Mouse (Mus musculus) bone marrow macrophage, adult 2 months (primary cell): ENCODE results near the gene Ush2a. TPM values are rescaled to one million over a fixed set of nuclear protein-coding genes. Genes with fewer than 3 reads are reported as not detected.

Experiments
- H3K27ac ChIP-seq: 2 replicates; pipeline ENCODE4 v1.5.1; 2012; ENCODE audit warnings: low read depth, low read length; ENCODE audit not compliant: insufficient read depth
- H3K4me1 ChIP-seq: 2 replicates; pipeline ENCODE4 v1.6.1; 2012; ENCODE audit warnings: low read length; ENCODE audit not compliant: control insufficient read depth, insufficient read depth
- H3K4me3 ChIP-seq: 2 replicates; pipeline ENCODE4 v1.5.1; 2012; ENCODE audit warnings: mild to moderate bottlenecking, low read length, moderate library complexity; ENCODE audit not compliant: insufficient read depth
- CTCF ChIP-seq: IDR thresholded peaks from 2 replicates; pipeline ENCODE4 v1.5.1; 2012; ENCODE audit warnings: low read depth, mild to moderate bottlenecking, low read length, moderate library complexity
- POLR2A ChIP-seq: IDR thresholded peaks from 2 replicates; pipeline ENCODE4 v1.6.1; 2012; ENCODE audit warnings: mild to moderate bottlenecking, low read depth, low read length, borderline replicate concordance
- polyA plus RNA-seq: library from polyadenylated mRNA; stranded (reverse); fragments of >200 nt; gene quantifications from 2 replicates; pipeline ENCODE4 v1.2.4, GENCODE M21; 2012; ENCODE audit not compliant: missing spikeins, insufficient read depth, insufficient read length

The Ush2a gene
- not detected in 2 replicates for polyA plus RNA-seq

GRCm38 (mm10) chr1:188261903-188262682 is at the start of gene Ush2a:
TSS of gene Ush2a (plus strand) at chr1:188262023.
- TF ChIP-seq POLR2A (no peak), CTCF (no peak)
- no peak within 1 kb of the TSS for H3K4me3 ChIP-seq

DNA sequence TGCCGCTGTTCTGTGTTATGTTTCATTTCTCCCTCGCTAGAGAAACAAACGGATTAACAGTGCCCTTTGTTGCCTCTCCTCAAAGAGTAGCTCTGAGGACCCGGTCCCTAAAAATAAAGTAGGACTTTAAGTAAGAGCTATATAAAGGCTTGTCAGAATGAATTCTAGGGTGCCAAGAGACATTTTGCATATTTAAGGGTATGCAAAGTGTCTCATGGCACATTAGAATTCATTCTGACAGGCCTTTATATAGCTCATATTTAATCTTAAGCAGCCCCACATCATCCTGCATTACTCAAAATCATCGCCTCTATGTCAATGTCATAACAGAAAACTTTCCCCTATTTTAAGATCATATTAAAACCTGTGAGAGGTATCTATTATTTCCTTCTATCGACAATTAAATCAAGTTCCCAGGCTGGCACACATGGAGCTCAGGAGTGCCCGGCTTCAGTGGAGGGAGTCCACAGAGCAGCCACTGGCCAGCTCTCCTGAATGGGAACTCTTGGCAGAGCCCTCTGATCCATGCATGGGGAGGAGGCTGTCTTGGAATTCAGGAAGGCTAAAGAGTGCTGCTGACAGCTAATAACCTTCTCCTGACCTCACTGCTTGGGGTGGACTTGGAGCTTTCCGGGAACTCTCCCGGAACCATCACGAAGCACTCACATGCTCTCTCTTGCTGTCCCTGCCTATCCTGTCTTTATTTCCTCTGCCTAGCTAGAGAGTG is 46.8 kb upstream of the Ush2a start:
- TF ChIP-seq CTCF (no peak), POLR2A (no peak)
- no peaks in the 10 kb centered on the region for H3K4me1 ChIP-seq
- no peak overlapping the region for H3K4me3 ChIP-seq
- H3K27ac ChIP-seq, result no peak overlapping the region

More at GRCm38 (mm10) chr1:188261903-188262682, at the start of gene Ush2a:
- H3K4me1 ChIP-seq, result no peaks in the 10 kb centered on the region
- no peak within 1 kb of the TSS for H3K27ac ChIP-seq

- Histone ChIP-seq H3K4me1 (no peaks in the 10 kb centered on the region), H3K27ac (no peak overlapping the region), H3K4me3 (no peak overlapping the region)
- TF ChIP-seq POLR2A, result no peak
- TF ChIP-seq CTCF, result no peak
Measured at GRCm38 (mm10) chr1:188221226-188221792, 40.5 kb upstream of the Ush2a start.

- Histone ChIP-seq H3K4me3 (no peak overlapping the region), H3K4me1 (no peaks in the 10 kb centered on the region), H3K27ac (no peak overlapping the region)
- TF ChIP-seq CTCF (no peak), POLR2A (no peak)
Measured at GRCm38 (mm10) chr1:188233036-188233724, 28.6 kb upstream of the Ush2a start.

GRCm38 (mm10) chr1:188238636-188239035 is 23.2 kb upstream of the Ush2a start:
- H3K4me1 ChIP-seq, result no peaks in the 10 kb centered on the region
- H3K27ac ChIP-seq, result no peak overlapping the region
- H3K4me3 ChIP-seq, result no peak overlapping the region
- TF ChIP-seq POLR2A (no peak), CTCF (no peak)

- Histone ChIP-seq H3K4me1 (no peaks in the 10 kb centered on the region), H3K27ac (no peak overlapping the region), H3K4me3 (no peak overlapping the region)
- TF ChIP-seq POLR2A (no peak), CTCF (no peak)
Measured at GRCm38 (mm10) chr1:188241766-188242165, 20.1 kb upstream of the Ush2a start.

DNA sequence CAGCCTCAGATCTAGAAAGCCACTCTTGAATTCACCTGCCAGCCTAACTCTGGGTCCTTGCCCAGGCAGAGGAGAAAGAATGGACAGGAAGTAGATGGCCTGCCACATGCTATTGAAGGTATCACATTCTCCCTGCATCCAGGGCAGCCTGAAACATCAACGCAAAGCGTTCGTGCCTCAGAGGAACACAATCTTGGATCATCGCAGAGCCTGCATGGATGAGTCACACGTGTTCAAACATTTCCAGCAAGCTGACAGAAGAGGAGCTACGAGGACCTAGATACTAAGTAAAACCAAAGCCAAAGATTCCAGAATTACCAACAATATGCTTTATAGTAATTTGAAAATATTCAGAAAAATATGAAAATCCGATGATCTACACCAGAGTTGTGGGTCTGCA is 4.3 kb upstream of the Ush2a start:
- Histone ChIP-seq H3K4me1 (no peaks in the 10 kb centered on the region), H3K27ac (no peak overlapping the region)
- TF ChIP-seq POLR2A (no peak), CTCF (no peak)

GRCm38 (mm10) chr1:188260259-188261107 is 1.3 kb upstream of the Ush2a start:
- TF ChIP-seq POLR2A (no peak), CTCF (no peak)

More for the DNA sequence above, 4.3 kb upstream of the Ush2a start:
- H3K4me3 ChIP-seq, result no peak overlapping the region

DNA sequence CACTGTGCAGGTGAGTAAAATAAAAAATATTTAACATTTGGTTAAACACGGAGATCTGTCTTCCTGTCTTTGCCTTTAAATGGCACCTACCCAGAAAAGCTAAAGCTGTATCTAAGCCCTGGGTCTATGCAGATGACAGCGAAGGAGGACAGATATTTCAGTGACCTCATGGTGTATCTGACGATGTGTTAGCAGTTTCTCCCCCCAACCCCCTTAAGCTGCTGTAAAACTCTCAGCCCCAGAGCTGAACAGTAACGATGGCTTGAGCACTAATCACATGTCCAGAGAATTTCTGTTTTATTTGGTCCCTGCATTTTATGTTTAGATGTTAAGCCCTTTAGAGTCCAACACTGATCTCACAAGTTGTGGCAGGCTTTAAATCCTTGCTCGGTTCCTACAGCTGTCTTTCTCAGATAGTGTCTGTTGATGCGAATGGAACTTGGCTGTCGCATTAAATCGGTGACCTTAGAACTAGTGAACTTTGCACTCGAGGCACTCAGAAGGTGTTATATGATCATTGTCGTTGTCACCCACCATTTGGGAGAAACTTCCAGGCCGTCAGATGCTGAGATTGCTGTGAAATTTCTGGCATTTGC is 5.4 kb downstream of the Ush2a start:
- Histone ChIP-seq H3K4me1 (no peaks in the 10 kb centered on the region), H3K27ac (no peak overlapping the region), H3K4me3 (no peak overlapping the region)
- TF ChIP-seq CTCF, result no peak
- no peak for TF ChIP-seq POLR2A

More at GRCm38 (mm10) chr1:188260259-188261107, 1.3 kb upstream of the Ush2a start:
- Histone ChIP-seq H3K4me1 (no peaks in the 10 kb centered on the region), H3K27ac (no peak overlapping the region), H3K4me3 (no peak overlapping the region)
